Mouse (Mus musculus): ENCODE results near the gene Gtf2a1l.

The Gtf2a1l gene

DNA sequence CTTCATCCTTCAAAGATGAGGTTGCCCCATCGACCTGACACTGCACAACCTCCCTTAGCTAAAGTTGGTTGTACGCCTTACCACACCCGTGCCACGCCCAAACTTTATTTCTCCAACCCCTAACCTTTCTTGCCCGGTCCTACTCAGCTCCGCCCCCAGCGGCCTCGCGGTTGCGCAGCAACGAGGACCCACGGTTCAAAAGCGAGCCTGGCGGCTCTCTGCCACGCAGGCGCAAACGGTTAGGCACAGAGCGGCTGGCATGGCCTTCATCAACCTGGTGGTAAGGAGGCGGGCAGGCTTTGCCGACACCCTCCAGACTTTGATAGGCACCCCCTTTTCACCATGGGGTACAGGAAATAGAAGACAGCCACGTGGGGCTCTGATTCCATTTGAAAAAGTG lies at the start of gene Gtf2a1l:
TSS of gene Gtf2a1l (plus strand) at position 209 of the 400 bp plus-strand sequence.
- in situ Hi-C loops (cut with MseI, MboI), result no loop called here

DNA sequence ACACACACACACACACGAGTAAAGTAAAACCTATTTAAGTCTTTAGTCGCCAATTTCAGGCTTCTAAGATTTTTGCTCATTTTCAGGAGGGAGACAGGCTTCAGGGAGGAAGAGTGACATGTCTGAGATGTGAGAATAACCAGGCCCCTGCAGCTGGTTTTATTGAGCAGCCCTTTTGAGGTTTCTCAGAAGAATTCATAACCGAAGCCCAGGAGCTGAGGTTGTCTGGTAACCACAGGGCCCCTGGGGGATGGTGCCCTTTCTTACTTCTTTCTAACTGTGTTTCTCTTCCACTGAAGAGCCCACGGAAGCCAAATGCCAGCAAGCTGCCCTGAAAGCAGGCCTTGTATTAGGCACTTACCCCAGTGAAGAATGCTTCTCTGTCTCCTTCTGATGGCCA lies 47.5 kb upstream of the Gtf2a1l start:
- in situ Hi-C loops (cut with MseI, MboI), result no loop called here

DNA sequence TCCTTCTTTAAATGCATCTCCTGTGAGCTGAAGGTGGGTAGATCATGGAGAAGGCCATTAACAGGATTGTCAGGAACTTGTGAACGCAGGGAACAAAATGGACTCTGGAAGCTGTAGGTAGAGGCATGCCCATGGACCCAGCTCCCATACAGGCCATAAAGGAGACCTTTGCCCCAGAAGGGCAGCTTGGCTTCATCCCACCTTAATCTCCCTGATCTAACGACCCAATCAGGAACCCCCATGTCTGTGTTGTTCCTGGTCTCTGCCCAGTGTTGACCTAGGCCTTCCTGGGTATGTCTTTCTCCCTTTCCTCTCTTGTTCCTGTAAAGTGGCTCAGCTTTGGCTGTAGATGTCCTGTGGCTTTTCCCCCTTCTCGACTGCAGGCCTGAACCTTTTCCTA lies 47.1 kb upstream of the Gtf2a1l start:
- in situ Hi-C loops (cut with MseI, MboI), result no loop called here

DNA sequence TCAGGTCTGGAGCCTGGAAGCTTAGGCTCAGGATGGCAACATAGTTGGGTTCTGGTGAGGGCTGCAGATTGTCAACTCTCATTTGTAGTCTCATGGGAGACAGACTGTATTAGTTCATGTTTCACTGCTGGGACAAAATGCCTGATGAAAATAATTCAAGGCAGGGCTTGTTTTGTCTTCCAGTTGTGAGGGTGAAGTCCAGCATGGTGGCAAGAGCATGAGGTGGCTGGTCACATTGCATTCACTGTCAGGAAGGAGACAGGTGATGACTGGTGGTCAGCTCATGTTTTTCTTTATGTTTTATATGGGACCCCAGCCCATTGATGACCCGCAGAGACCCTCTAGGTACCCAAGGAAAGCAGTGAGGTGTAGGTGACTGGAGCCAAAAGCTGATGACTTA lies 45.7 kb upstream of the Gtf2a1l start:
- in situ Hi-C loops (cut with MseI, MboI), result no loop called here

DNA sequence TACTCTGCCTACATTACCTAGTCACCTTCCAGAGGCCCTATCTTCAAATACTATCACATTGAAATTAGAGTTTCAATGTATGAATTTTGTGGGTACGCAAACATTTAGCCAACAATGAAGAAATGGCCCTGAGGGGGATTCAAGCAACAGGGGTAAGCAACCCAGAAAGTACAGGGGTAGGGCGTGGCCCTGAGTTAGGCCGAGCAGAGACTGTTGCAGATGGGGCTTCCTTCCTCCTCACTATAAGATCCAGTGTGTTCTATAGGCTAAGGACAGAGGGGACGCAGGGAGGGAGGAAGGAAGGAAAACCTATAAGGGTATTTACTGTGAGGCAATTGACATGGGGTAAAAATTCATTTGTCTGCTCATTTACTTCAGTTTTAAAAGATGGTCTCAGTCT lies 44.1 kb upstream of the Gtf2a1l start:
- in situ Hi-C loops (cut with MseI, MboI), result no loop called here

DNA sequence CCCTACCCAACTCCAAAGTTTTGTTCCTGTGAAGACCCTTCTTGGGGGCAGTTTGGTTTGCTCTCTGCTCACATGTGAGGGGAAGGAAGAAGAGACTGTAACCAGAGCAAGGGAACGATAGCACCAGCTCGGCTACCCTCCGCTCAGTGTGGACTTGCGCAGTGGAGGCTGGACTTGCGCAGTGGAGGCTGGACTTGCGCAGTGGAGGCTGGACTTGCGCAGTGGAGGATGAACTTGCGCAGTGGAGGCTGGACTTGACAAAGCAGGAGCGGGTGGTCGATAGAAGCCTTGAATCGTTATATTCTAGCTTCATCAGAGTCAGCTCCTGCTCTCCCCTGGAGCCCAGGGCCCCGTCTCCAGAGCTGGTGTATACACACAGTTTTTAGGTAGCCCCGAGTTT lies 43.1 kb upstream of the Gtf2a1l start:
- in situ Hi-C loops (cut with MseI, MboI), result no loop called here

DNA sequence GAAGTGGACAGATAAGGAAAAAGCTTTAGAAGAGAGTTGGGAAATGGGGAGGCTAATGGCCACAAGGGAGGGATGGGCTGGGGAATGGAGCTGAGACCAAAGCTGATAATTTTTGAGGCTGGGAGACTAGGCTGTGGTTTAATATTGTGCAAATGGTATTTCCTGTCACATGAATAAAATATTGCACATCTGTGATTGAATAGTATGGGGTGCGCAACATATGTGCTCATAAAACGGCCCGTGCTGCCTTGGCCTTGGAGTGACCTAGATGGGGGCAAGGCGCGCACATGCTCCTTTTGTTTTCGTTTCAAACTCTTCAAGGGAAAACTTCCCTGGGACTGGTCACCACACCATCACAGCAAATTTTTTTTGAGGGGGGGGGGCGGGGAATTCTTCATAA lies 42.5 kb upstream of the Gtf2a1l start:
- in situ Hi-C loops (cut with MseI, MboI), result no loop called here

DNA sequence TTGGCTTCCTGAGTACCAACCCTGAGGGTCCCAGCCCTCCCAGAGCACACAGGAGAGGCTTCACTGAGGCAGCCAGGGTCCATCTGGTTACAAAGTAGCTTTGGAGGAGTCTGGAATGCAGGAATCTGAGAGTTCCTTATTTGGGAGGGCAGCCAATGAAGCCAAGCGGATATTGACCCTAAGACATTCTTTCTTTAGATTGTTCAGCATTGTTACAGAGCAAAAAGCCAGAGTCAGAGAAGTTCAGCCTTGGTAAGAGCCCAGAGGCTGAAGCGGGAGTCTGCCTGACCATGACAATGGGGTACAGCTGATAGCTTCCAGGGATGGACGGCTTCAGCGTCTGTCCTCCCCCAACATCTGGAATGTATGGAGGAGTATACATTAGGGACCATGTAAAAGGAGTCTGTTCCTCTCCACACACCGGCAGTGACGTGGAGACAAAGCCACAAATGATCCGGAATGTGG lies 42.1 kb upstream of the Gtf2a1l start:
- in situ Hi-C loops (cut with MseI, MboI), result no loop called here

DNA sequence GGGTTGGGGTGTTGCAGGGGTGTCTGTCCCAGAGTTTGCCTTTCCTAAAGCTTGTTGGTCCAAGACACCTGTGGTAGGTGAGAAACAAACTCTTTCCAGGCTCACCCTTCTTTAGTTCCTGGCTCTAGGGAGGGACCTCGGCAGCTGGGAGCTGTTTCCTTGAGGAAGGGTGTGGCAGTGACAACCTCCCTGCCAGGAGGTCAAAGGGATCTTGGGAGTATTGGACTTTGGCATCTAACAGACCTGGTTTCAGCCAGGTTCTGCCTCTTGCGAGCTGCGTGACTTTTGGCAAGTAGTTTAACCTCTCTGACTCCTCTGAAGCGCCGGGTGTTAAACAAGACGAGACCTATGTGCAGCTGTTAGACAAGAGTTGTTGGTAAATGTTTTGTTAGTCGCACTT lies 41.3 kb upstream of the Gtf2a1l start:
- in situ Hi-C loops (cut with MseI, MboI), result no loop called here

DNA sequence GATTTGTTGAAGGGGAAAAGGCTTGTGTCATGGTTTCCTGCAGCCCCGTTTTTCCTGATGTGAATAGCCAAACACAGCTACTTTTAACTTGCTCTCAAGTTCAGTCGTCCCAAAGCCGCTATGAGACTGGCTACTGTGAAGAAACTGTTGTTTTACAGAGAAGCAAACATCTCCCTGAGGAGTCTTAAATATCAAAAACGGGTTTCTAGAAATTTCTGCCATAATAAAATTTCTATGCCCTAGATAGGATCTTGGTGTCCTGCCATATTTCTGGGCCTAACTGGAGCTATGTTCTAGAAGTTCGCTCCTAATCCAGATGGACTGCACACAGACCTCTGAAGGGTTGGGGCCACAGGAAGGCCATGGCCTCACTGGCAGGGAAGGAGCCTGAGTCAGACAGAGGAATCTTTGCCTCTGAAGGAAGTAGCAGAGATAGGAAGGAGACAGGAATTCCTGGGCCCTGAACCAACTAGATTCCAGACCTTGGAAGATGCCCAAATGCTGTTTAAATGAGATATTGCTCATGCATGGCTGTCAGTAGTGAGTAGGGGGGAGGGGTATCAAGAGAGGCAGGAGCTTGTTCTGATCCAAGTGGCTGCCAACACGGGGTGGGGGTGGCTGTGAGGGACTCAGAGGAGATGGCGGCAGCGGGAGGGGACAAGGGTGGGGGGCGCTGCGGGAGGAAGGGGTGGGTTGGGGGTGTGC lies 39.6 kb upstream of the Gtf2a1l start:
- in situ Hi-C loops (cut with MseI, MboI), result no loop called here

DNA sequence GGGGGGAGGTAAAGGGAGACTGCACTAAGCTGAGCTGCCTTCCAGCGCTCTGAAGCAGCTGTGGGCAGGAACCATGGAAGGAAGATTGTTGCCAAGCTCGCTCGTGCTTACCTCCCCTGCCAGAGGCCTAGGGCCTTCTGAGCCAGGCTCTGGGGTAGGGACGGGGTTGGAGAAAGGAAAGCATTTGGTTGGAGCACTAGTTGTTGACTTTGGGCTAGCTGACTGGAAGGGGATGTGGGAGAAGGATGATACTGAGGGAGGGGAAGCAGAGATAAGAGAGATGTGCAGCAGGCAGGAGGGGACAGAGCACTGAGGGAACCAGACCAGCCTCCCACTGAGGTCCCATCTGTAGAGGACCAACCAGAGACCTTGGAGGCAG lies 39.1 kb upstream of the Gtf2a1l start:
- in situ Hi-C loops (cut with MseI, MboI), result no loop called here

DNA sequence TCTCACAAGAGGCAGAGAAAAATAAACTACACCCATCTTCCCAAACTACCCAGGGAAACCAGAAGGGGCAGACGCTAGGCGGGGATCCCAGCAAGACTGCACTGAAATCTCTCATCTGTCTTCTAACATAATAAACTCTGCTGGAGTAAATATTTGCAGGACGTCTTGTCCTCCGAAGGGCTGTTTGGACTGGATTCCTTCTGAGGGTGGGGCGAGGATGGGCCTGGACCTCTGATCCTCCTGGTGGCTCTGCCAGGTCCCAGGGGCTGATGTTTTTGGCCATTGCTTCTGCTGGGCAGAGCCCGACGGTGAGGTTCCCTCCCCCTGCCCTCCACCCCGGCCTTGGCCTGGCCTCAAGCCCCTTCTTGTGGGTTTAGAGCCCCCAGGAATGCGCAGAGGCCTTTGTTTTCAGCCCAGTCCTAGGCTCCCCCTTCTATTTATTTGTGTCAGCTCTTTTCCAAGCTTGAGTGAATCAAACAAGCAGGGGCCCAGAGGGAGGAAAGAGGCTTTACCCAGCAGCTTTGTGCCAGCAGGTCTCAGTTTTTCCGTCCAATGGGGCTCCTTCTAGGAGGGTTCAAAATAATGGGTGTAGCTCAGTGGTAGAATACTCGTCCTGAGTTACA lies 38.4 kb upstream of the Gtf2a1l start:
- in situ Hi-C loops (cut with MseI, MboI), result no loop called here

DNA sequence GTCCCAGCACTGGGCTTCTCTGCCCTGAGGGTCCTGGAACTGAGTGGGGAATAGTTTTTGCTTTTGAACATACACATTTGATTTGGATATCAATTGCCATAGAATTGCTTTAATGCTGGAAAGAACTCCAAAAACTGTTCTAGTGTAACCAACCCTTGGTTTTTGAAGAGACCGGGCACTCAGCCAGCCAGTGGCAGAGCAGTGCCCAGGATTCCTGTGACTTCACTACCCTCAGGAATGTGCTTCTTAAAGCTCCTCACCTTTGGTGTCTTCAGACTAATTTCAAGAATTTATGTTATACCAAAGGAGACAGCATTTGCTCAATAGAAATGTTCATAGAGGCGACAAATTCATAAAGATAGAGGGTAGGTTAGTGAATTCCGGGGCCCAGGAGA lies 37.9 kb upstream of the Gtf2a1l start:
- in situ Hi-C loops (cut with MseI, MboI), result no loop called here

DNA sequence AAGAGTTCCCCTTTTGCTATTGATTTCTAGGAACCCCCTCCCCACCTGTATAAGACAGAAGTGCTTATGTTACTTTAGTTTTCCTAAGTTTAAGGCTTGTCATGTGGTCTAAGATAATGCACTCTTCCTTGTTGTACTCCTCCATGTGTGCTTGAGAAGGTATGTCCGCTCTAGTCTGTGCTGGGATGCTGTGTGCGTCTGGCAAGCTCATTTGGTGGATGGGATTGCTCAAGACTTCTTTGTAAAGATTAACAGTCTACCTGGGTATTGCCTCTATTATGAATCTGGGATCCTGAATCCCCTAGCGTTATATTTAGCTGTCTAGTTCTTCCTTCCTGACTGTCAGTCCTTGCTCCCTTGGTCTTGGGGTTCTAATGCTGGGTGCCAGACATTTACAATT lies 35.8 kb upstream of the Gtf2a1l start:
- in situ Hi-C loops (cut with MseI, MboI), result no loop called here

DNA sequence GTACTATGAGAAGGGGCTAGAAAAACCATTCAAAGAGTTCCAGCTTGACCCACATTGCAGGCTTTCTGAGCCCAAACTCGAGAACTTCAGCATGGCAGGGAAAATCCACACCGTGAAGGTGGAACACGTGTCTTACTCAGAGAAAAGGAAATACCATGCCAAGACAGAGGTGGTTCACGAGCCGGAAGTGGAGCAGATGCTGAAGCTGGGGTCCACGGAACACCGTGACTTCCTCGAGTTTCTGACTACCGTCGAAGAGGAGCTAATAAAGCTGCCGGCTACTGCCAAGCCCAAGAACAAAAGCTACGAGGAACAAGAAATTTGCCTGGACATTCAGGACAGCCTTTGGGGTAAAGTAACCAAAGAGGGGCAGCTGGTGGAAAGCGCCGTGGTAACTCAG lies 32.4 kb upstream of the Gtf2a1l start:
- in situ Hi-C loops (cut with MseI, MboI), result no loop called here

DNA sequence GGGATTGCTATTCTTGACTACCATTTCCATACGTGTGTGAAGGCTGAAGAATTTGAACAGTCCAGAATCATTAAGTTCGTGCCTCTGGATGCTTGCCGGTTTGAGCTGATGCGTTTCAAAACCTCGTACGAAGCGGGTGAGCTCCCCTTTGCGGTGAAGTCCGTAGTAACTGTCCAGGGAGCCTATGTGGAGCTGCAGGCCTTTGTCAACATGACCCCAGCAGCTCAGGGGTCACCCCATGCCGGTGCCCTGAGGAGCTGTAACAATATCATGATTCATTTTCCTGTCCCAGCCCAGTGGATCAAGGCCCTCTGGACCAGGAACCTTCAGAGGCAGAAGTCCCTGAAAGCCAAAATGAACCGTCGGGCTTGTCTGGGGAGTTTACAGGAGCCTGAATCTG lies 31.9 kb upstream of the Gtf2a1l start:
- in situ Hi-C loops (cut with MseI, MboI), result no loop called here

DNA sequence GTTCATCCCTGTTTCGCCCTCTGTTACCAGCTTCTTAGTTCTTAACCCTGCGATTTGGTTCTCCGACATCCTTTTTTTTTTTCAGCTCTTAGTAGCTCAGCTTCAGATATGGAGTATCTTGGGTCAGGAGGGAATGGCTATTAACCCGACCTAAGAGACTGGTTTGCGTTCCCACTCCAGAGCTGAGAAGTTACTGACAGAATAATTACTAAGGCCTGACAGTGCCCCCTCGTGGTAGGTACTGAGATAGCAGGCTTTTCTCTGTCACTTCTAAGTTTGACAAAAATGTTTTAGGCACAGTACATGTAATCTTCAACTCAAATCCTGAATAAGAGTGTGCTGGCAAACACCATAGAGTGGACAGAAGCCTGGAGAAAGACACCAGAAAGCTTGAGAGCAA lies 27.4 kb upstream of the Gtf2a1l start:
- in situ Hi-C loops (cut with MseI, MboI), result no loop called here

DNA sequence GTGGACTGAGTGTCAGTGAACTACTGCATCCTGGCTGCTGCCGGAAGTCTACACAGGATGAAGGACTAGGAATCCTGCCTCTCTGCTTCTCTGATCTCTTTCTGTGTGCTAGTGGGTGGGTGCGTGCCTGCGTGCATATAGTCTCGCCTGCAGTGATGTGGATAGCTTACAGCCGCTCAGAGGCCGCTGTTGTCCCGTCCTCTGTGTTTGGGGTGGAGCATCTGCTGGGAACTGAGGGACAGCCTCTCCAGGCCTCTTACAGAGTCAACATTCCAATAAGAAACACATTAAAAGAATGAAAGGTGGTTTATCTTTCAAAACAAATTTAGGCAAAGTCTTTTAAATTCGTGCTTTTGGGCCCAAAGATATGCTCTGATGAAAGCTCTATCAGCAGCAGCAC lies 26.6 kb upstream of the Gtf2a1l start:
- in situ Hi-C loops (cut with MseI, MboI), result no loop called here

DNA sequence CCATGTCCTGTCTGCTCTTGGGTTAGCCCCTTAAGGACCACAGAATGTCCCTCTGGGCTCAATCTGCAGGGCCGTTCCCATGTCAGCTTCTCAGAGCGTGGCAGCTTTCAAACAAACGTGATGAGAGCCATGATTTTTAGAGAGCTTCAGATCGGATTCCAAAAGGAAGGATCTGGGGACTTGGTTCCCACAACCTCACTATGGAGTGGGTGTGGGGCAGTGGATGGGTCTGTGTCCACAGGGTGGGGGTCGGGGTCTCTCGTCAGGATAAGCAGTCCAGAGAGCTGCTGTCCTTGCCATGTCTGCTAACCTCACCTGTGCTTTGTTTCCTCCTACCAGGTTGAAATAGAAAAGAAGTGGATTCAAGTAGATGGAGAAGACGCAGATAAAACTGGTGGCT lies 23.6 kb upstream of the Gtf2a1l start:
- in situ Hi-C loops (cut with MseI, MboI), result no loop called here

DNA sequence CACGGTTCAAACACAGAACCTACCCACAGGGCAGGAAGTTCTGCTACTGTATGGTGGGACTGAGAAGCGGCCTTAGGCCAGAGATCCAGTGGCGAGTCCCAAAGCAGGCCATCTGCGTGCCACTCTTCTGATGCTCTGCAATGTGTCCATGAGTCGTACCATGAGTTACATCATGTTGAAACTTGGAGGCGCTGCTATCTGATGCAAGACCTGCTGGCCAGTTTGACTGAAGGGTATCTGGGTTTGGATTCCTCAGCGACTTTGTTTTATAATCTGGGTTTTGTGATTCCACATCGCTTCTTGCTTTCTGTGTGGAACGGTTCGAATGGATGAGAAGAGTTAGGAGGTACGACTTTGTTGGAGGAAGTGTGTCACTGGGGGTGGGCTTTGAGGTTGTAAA lies 23.2 kb upstream of the Gtf2a1l start:
- in situ Hi-C loops (cut with MseI, MboI), result no loop called here

DNA sequence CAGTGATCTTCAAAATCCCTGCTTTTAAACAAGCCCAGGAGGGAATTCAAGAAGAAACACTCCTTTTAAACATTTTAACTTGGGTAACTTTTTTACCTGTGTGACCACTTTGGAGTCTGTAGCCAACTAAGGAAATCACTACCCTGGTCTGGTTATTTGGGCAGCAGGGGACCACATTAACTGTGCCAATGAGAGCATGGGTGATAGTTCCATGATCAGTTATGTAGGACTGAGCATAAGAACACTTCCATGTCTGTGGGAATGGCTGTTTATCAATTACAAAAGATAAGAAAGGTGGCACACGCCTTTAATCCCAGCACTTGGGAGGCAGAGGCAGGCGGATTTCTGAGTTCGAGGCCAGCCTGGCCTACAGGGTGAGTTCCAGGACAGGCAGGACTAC lies 21.3 kb upstream of the Gtf2a1l start:
- in situ Hi-C loops (cut with MseI, MboI), result no loop called here

DNA sequence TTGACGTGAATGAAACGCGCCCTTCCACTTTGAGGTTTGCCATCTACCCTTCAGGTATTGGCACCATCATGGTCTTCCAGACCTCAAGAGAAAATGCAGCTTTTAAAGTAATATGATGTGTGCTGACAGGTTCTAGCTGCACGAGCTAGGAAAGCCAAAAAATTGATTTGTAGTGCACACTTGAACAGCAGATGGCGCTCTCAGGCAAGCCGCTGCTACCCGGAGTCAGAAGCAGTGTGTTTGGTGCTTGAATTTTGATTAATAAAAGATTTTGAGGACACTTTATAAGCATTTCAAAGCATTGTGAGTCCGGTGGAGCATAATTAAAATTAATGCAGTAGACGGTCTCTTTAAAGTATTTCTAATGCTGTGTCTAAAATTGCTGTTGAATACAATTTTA lies 16.4 kb upstream of the Gtf2a1l start:
- in situ Hi-C loops (cut with MseI, MboI), result no loop called here

DNA sequence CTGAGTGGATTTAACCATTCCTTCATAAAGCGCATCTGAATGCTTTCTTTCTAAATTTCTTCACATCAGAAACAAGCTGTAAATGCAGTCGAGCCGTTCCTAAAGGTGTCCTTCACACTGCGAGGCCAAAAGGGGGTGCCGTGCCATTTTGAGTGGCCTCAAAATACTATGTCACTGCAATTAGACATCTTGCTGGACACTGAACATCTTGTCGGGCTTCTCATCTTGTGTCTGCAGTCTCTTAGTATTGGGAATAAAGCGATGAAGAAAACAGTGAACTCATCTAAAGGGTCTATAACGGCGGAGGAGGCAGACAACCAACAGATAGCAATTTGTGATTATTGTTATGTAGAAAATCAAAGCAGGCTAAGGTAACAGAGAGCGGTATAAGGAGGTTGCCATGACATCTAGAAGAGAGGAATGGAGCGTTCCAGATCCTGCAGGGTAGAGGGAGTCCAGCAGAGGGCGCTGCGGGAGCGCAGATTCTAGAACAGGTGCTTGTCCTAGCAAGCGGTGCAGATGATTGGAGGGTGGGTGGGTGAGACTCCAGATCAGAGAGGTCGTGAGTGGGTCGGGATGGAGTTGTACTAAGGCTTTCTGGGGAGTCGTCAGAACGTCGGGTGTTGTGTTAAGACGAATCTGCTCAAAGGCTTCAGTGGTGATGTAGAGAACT lies 15.6 kb upstream of the Gtf2a1l start:
- in situ Hi-C loops (cut with MseI, MboI), result no loop called here
